ENCODE assay signal across 13 mouse cellular contexts in genomic region chr2:32668176-32668575, GRCm38 (mm10). TPM values are rescaled to one million over a fixed set of nuclear protein-coding genes. Genes with fewer than 3 reads are reported as not detected.
DNase-seq lines count a peak whose midpoint lies in the region; ATAC-seq and TF ChIP-seq lines count a peak whose summit lies in the region.
"Had no signal": no experiment of that assay in that cellular context is flagged by ENCODE, and none has a peak within 500 bp of the region (broad histone marks: within the 10 kb centered on the region; RNA-seq: fewer than 3 reads in every experiment).

No protein-coding gene starts in this region.

- WGBS in heart, adult 2 months, result 66% methylated on average over 7 of the region's 7 CpGs
- WGBS in intestine, embryonic 14.5 days, result 94% methylated on average over 7 of the region's 7 CpGs
- WGBS in intestine, postnatal 0 days, result 90% methylated on average over 7 of the region's 7 CpGs
- 91% methylated on average over 7 of the region's 7 CpGs for WGBS in limb, embryonic 10.5 days

- no peak for DNase-seq in heart, adult 2 months
- no peak for DNase-seq in heart, postnatal 25 days (ENCODE audit: low spot score)
- DNase-seq in intestine, embryonic 14.5 days (ENCODE audit: low spot score), result no peak
- DNase-seq in Muller cell, postnatal 12 days (ENCODE audit: inconsistent ontology term), result peak; percentile 68
- no peak for DNase-seq in limb, embryonic 10.5 days (ENCODE audit: low spot score)
- no peak for DNase-seq in left cerebral cortex, adult 11 months (ENCODE audit: low spot score)
- DNase-seq in thymus, postnatal 4 days, result no peak
- DNase-seq: cerebellum, adult 9-11 months; lung, adult 18-20 months; thymus, postnatal 14 days had no signal

- intact Hi-C loops in heart, adult 2 months (cut with DNase I), result no loop called here
- intact Hi-C loops in heart, postnatal 25 days (cut with DNase I), result no loop called here

- TF ChIP-seq EP300 in heart, adult 2 months (IDR thresholded peaks at IDR 0.05; ENCODE audit: insufficient read depth, low read depth, low read length), result no peak

- H3K27me3 ChIP-seq in heart, adult 2 months (ENCODE audit: control insufficient read depth, insufficient read depth, low read length), result no peaks in the 10 kb centered on the region
- H3K27me3 ChIP-seq in intestine, embryonic 14.5 days (replicated peaks; ENCODE audit: control insufficient read depth, insufficient read depth, low read length), result no peaks in the 10 kb centered on the region
- H3K27me3 ChIP-seq in intestine, postnatal 0 days (replicated peaks; ENCODE audit: control insufficient read depth, insufficient read depth, low read length), result no peaks in the 10 kb centered on the region
- no peaks in the 10 kb centered on the region for H3K27me3 ChIP-seq in limb, embryonic 10.5 days (ENCODE audit: low read depth, poor library complexity, severe bottlenecking)
- H3K27me3 ChIP-seq: neural tube, embryonic 13.5 days had no signal

- H3K4me2 ChIP-seq in intestine, embryonic 14.5 days (ENCODE audit: low read length), result no peak overlapping the region
- no peak overlapping the region for H3K4me2 ChIP-seq in intestine, postnatal 0 days (replicated peaks; ENCODE audit: low read depth)
- H3K4me2 ChIP-seq: neural tube, embryonic 13.5 days had no signal

- TF ChIP-seq POLR2A in heart, adult 2 months (IDR thresholded peaks at IDR 0.05; ENCODE audit: insufficient read depth, low read depth, low read length), result no peak

- peaks cover 10% of the 10 kb centered on the region; the same call in 1 of the 2 replicates for H3K36me3 ChIP-seq in heart, adult 2 months (ENCODE audit: control insufficient read depth, insufficient read depth, low read length)
- H3K36me3 ChIP-seq in intestine, embryonic 14.5 days (ENCODE audit: control insufficient read depth, insufficient read depth, low read length), result peaks cover 7% of the 10 kb centered on the region; the same call in 1 of the 2 replicates
- H3K36me3 ChIP-seq in intestine, postnatal 0 days (ENCODE audit: control insufficient read depth, insufficient read depth), result peaks cover 20% of the 10 kb centered on the region; the same call in 1 of the 2 replicates
- H3K36me3 ChIP-seq in limb, embryonic 10.5 days, result peaks cover 5% of the 10 kb centered on the region; the same call in 1 of the 2 replicates
- H3K36me3 ChIP-seq: neural tube, embryonic 13.5 days had no signal

- no peak overlapping the region for H3K4me3 ChIP-seq in heart, adult 2 months
- no peak overlapping the region for H3K4me3 ChIP-seq in intestine, embryonic 14.5 days (ENCODE audit: low read depth, low read length)
- H3K4me3 ChIP-seq in intestine, postnatal 0 days (ENCODE audit: low read depth, low read length), result no peak overlapping the region
- H3K4me3 ChIP-seq in limb, embryonic 10.5 days, result no peak overlapping the region
- H3K4me3 ChIP-seq: neural tube, embryonic 13.5 days had no signal

- H3K79me2 ChIP-seq in heart, adult 2 months (replicated peaks; ENCODE audit: control insufficient read depth, insufficient read depth, low read length), result no peaks in the 10 kb centered on the region

- H3K9ac ChIP-seq in heart, adult 2 months (ENCODE audit: low read depth, low read length), result no peak overlapping the region
- H3K9ac ChIP-seq in intestine, embryonic 14.5 days (ENCODE audit: low read length), result no peak overlapping the region
- H3K9ac ChIP-seq in intestine, postnatal 0 days (ENCODE audit: low read depth, low read length), result no peak overlapping the region
- H3K9ac ChIP-seq: neural tube, embryonic 13.5 days had no signal

- no peaks in the 10 kb centered on the region for H3K9me3 ChIP-seq in intestine, embryonic 14.5 days (ENCODE audit: control insufficient read depth, low read length)
- H3K9me3 ChIP-seq in intestine, postnatal 0 days (ENCODE audit: control insufficient read depth), result no peaks in the 10 kb centered on the region
- H3K9me3 ChIP-seq in limb, embryonic 10.5 days (replicated peaks), result no peaks in the 10 kb centered on the region
- H3K9me3 ChIP-seq: neural tube, embryonic 13.5 days had no signal

- H3K27ac ChIP-seq in heart, adult 2 months, result peak overlapping the region; percentile 61
- H3K27ac ChIP-seq in intestine, embryonic 14.5 days (ENCODE audit: low read depth), result peak overlapping the region; percentile 63; the same call in 1 of the 2 replicates
- no peak overlapping the region for H3K27ac ChIP-seq in intestine, postnatal 0 days (ENCODE audit: low read depth, low read length)
- H3K27ac ChIP-seq in limb, embryonic 10.5 days, result peak overlapping the region; percentile 64; the same call in 1 of the 2 replicates
- H3K27ac ChIP-seq: neural tube, embryonic 13.5 days had no signal

- peaks cover 12% of the 10 kb centered on the region for H3K4me1 ChIP-seq in heart, adult 2 months (ENCODE audit: control insufficient read depth, insufficient read depth, low read length)
- H3K4me1 ChIP-seq in intestine, embryonic 14.5 days (replicated peaks; ENCODE audit: control insufficient read depth, insufficient read depth, low read length), result no peaks in the 10 kb centered on the region
- H3K4me1 ChIP-seq in intestine, postnatal 0 days (replicated peaks; ENCODE audit: control insufficient read depth, insufficient read depth, low read length), result no peaks in the 10 kb centered on the region
- peaks cover 12% of the 10 kb centered on the region for H3K4me1 ChIP-seq in limb, embryonic 10.5 days

- ATAC-seq in intestine, embryonic 14.5 days (replicated peaks; ENCODE audit: low FRiP score, low TSS enrichment, low read depth), result no peak
- no peak for ATAC-seq in intestine, postnatal 0 days

- TF ChIP-seq CTCF in heart, adult 2 months (IDR thresholded peaks at IDR 0.05), result no peak
- TF ChIP-seq CTCF in intestine, postnatal 0 days (IDR thresholded peaks at IDR 0.05; ENCODE audit: low read depth), result no peak

RNA-seq across cellular contexts. Expression of gene Eng, which starts 21.8 kb away (rescaled TPM):
- 100 to 1,000 TPM; 113 to 122 TPM for total RNA-seq in heart, adult 2 months (2021)
- polyA plus RNA-seq in heart, adult 2 months (2012; rRNA removed), result 230 and 239 TPM in 2 replicates
- 100 to 1,000 TPM; 126 to 140 TPM for total RNA-seq in heart, postnatal 25 days (2021)
- 59.5 and 61.4 TPM in 2 replicates for polyA plus RNA-seq in intestine, embryonic 14.5 days (2014; fragmentation: Nextera tagmentation; extraction: Ambion mirVana)
- 32.2 and 34.1 TPM in 2 replicates for polyA plus RNA-seq in intestine, postnatal 0 days (2015; fragmentation: Nextera tagmentation; extraction: Ambion mirVana)
- polyA plus RNA-seq in limb, embryonic 10.5 days (2016; fragmentation: Nextera tagmentation; extraction: Ambion mirVana), result 27.9 and 28.5 TPM in 2 replicates

RNA-seq across cellular contexts. Expression of gene Fpgs, which starts 35.8 kb away (rescaled TPM):
- 1 to 10 TPM; 4.6 to 5.7 TPM for total RNA-seq in heart, adult 2 months (2021)
- polyA plus RNA-seq in heart, adult 2 months (2012; rRNA removed), result 17.8 and 18.0 TPM in 2 replicates
- total RNA-seq in heart, postnatal 25 days (2021), result 1 to 10 TPM; 4.2 to 6.0 TPM
- polyA plus RNA-seq in intestine, embryonic 14.5 days (2014; fragmentation: Nextera tagmentation; extraction: Ambion mirVana), result 32.9 and 35.6 TPM in 2 replicates
- 12.4 and 15.2 TPM in 2 replicates for polyA plus RNA-seq in intestine, postnatal 0 days (2015; fragmentation: Nextera tagmentation; extraction: Ambion mirVana)
- 31.6 and 35.4 TPM in 2 replicates for polyA plus RNA-seq in limb, embryonic 10.5 days (2016; fragmentation: Nextera tagmentation; extraction: Ambion mirVana)

RNA-seq across cellular contexts. Expression of gene Cdk9, which starts 44.7 kb away (rescaled TPM):
- total RNA-seq in heart, adult 2 months (2021), result 10 to 100 TPM; 21.0 to 25.3 TPM
- polyA plus RNA-seq in heart, adult 2 months (2012; rRNA removed), result 42.3 and 49.3 TPM in 2 replicates
- total RNA-seq in heart, postnatal 25 days (2021), result 10 to 100 TPM; 23.4 to 26.4 TPM
- polyA plus RNA-seq in intestine, embryonic 14.5 days (2014; fragmentation: Nextera tagmentation; extraction: Ambion mirVana), result 83.8 and 85.2 TPM in 2 replicates
- 54.0 and 62.2 TPM in 2 replicates for polyA plus RNA-seq in intestine, postnatal 0 days (2015; fragmentation: Nextera tagmentation; extraction: Ambion mirVana)
- polyA plus RNA-seq in limb, embryonic 10.5 days (2016; fragmentation: Nextera tagmentation; extraction: Ambion mirVana), result 156 and 160 TPM in 2 replicates

RNA-seq across cellular contexts. Expression of gene Ak1, which starts 46.6 kb away (rescaled TPM):
- 100 to 1,000 TPM; 606 to 670 TPM for total RNA-seq in heart, adult 2 months (2021)
- 584 and 623 TPM in 2 replicates for polyA plus RNA-seq in heart, adult 2 months (2012; rRNA removed)
- total RNA-seq in heart, postnatal 25 days (2021), result 100 to 1,000 TPM; 733 to 743 TPM
- polyA plus RNA-seq in intestine, embryonic 14.5 days (2014; fragmentation: Nextera tagmentation; extraction: Ambion mirVana), result 22.8 and 24.6 TPM in 2 replicates
- 10.5 and 12.1 TPM in 2 replicates for polyA plus RNA-seq in intestine, postnatal 0 days (2015; fragmentation: Nextera tagmentation; extraction: Ambion mirVana)
- 21.6 and 35.7 TPM in 2 replicates for polyA plus RNA-seq in limb, embryonic 10.5 days (2016; fragmentation: Nextera tagmentation; extraction: Ambion mirVana)
- total RNA-seq: megakaryocyte, adult 5-6 weeks had no signal

RNA-seq across cellular contexts. Expression of gene Sh2d3c, which starts 52.7 kb away (rescaled TPM):
- 10 to 100 TPM; 27.1 to 28.9 TPM for total RNA-seq in heart, adult 2 months (2021)
- polyA plus RNA-seq in heart, adult 2 months (2012; rRNA removed), result 38.7 and 52.8 TPM in 2 replicates
- 10 to 100 TPM; 20.7 to 25.4 TPM for total RNA-seq in heart, postnatal 25 days (2021)
- 32.5 and 32.7 TPM in 2 replicates for polyA plus RNA-seq in intestine, embryonic 14.5 days (2014; fragmentation: Nextera tagmentation; extraction: Ambion mirVana)
- 11.2 and 11.7 TPM in 2 replicates for polyA plus RNA-seq in intestine, postnatal 0 days (2015; fragmentation: Nextera tagmentation; extraction: Ambion mirVana)
- 16.2 and 20.9 TPM in 2 replicates for polyA plus RNA-seq in limb, embryonic 10.5 days (2016; fragmentation: Nextera tagmentation; extraction: Ambion mirVana)
